Mouse (Mus musculus): ENCODE results near the gene Setd1b. TPM values are rescaled to one million over a fixed set of nuclear protein-coding genes. Genes with fewer than 3 reads are reported as not detected.

Setd1b gene
- polyA plus RNA-seq, 1 experiment: 5.4 TPM

DNA sequence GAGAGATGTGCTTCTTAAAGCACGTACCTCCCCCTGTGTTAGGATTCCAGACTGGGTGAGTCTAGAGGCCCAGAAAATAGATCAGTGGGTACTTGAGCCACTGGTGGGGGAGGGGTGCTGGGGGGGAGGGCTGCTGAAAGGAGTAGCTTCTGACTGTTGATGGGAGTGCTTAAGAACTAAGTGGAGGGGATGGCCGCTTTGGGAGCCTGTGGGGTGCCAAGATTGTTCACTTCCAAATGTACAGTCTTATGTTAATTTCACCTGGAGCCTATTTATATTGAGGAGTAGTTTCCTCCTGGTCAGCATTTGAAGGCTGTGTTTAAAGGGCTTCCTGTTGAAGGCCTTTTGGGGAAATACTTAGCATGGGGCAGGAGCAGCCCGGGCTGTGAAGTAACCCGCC, 16.0 kb downstream of the Setd1b start:
- H3K27ac ChIP-seq (replicated peaks; ENCODE audit: low read depth, low read length): no peak overlapping the region
- no peaks in the 10 kb centered on the region for H3K4me1 ChIP-seq (ENCODE audit: control insufficient read depth, insufficient read depth, insufficient read length, low read length)
- no peak overlapping the region for H3K4me3 ChIP-seq (ENCODE audit: insufficient read depth, low read depth, low read length)

DNA sequence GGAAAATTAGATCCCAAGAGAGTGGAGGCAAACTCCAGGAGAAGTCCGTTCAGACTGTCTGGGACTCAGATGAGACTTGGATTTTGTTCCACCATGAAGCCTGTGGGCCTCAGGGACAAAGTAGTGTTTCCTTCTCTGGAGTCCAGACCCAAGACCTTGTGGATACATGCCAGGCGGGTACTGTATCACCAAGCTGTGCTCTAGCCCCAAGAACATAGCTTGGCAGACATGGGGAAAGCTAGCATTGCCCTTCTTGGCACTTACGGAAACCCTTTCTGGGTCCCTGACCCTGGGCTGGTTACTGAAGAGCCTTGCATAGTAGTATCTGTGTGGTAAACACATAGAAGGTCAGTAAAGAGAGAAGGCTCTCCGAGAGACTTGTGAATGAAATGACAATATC, 17.5 kb downstream of the Setd1b start:
- Histone ChIP-seq H3K4me1 (ENCODE audit: control insufficient read depth, insufficient read depth, insufficient read length, low read length) (no peaks in the 10 kb centered on the region), H3K4me3 (ENCODE audit: insufficient read depth, low read depth, low read length) (no peak overlapping the region), H3K27ac (replicated peaks; ENCODE audit: low read depth, low read length) (no peak overlapping the region)

GRCm38 (mm10) chr5:123159866-123160265, 17.9 kb downstream of the Setd1b start:
- Histone ChIP-seq H3K4me3 (ENCODE audit: insufficient read depth, low read depth, low read length) (no peak overlapping the region), H3K4me1 (ENCODE audit: control insufficient read depth, insufficient read depth, insufficient read length, low read length) (no peaks in the 10 kb centered on the region), H3K27ac (replicated peaks; ENCODE audit: low read depth, low read length) (no peak overlapping the region)

DNA sequence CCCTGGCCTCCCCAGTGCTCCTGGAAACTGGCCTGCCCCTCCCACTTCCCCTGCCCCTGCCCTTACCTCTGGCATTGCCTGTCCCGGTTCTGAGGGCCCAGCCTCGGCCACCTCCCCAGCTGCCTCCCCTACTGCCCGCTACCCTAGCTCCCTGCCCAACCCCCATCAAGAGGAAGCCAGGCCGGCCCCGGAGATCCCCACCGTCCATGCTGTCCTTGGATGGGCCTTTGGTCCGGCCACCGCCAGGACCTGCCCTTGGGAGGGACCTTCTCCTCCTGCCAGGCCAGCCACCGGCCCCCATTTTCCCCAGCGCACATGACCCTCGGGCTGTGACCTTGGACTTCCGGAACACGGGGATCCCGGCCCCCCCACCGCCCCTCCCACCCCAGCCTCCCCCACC, 18.3 kb downstream of the Setd1b start:
- Histone ChIP-seq H3K4me1 (ENCODE audit: control insufficient read depth, insufficient read depth, insufficient read length, low read length) (no peaks in the 10 kb centered on the region), H3K4me3 (ENCODE audit: insufficient read depth, low read depth, low read length) (no peak overlapping the region), H3K27ac (replicated peaks; ENCODE audit: low read depth, low read length) (no peak overlapping the region)

DNA sequence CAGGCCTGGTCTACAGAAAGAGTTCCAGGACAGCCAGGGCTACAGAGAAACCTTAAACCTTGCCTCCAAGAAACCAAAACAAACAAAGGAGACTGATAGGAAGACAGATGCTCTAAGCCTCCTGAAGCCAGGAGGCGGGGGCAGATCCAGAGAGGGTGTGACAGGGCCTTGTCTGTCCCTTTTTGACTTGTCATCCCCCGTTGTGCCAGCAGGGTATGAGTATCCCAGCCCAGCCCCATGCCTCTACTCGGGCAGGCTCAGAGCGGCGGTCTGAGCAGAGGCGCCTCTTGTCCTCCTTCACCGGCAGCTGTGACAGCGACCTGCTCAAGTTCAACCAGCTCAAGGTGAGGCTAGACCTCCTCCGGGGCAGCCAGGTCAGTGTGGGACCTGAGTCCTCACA, 20.9 kb downstream of the Setd1b start:
- H3K27ac ChIP-seq (replicated peaks; ENCODE audit: low read depth, low read length): no peak overlapping the region
- H3K4me1 ChIP-seq (ENCODE audit: control insufficient read depth, insufficient read depth, insufficient read length, low read length): no peaks in the 10 kb centered on the region
- H3K4me3 ChIP-seq (ENCODE audit: insufficient read depth, low read depth, low read length): no peak overlapping the region

- no peak overlapping the region for H3K27ac ChIP-seq (replicated peaks; ENCODE audit: low read depth, low read length)
- H3K4me3 ChIP-seq (ENCODE audit: insufficient read depth, low read depth, low read length): no peak overlapping the region
- no peaks in the 10 kb centered on the region for H3K4me1 ChIP-seq (ENCODE audit: control insufficient read depth, insufficient read depth, insufficient read length, low read length)
Measured at GRCm38 (mm10) chr5:123166437-123166836, 24.4 kb downstream of the Setd1b start.

- Histone ChIP-seq H3K4me3 (ENCODE audit: insufficient read depth, low read depth, low read length) (no peak overlapping the region), H3K27ac (replicated peaks; ENCODE audit: low read depth, low read length) (no peak overlapping the region), H3K4me1 (ENCODE audit: control insufficient read depth, insufficient read depth, insufficient read length, low read length) (no peaks in the 10 kb centered on the region)
Measured at GRCm38 (mm10) chr5:123167591-123167990, 25.6 kb downstream of the Setd1b start.

DNA sequence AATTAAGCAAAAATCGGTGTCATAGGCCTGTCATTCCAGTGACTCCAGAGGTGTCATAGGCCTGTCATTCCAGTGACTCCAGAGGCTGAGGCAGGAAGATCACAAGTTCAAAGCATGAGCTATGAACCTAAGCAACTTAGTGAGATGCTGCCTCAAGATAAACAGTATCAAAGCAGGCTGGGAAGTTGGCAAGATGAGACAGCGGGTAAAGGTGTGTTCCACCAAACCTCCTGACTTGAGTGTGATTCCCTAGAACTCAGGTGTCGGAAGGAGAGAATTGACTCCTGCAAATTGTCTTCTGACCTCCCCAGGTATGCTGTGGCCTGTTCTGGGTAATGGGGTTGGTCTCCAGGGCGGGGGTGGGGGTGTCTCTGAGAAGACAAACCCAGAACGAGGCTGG, 27.3 kb downstream of the Setd1b start, which contains the start of gene Psmd9:
TSS of gene Psmd9 (plus strand) at position 130 of the 400 bp plus-strand sequence.
- no peak within 1 kb of the TSS for H3K27ac ChIP-seq (replicated peaks; ENCODE audit: low read depth, low read length)
- H3K4me3 ChIP-seq (ENCODE audit: insufficient read depth, low read depth, low read length): no peak within 1 kb of the TSS
- no peaks in the 10 kb centered on the region for H3K4me1 ChIP-seq (ENCODE audit: control insufficient read depth, insufficient read depth, insufficient read length, low read length)

- H3K4me1 ChIP-seq (ENCODE audit: control insufficient read depth, insufficient read depth, insufficient read length, low read length): no peaks in the 10 kb centered on the region
- no peak overlapping the region for H3K27ac ChIP-seq (replicated peaks; ENCODE audit: low read depth, low read length)
- H3K4me3 ChIP-seq (ENCODE audit: insufficient read depth, low read depth, low read length): no peak overlapping the region
Measured at GRCm38 (mm10) chr5:123170365-123170764, 28.4 kb downstream of the Setd1b start.

DNA sequence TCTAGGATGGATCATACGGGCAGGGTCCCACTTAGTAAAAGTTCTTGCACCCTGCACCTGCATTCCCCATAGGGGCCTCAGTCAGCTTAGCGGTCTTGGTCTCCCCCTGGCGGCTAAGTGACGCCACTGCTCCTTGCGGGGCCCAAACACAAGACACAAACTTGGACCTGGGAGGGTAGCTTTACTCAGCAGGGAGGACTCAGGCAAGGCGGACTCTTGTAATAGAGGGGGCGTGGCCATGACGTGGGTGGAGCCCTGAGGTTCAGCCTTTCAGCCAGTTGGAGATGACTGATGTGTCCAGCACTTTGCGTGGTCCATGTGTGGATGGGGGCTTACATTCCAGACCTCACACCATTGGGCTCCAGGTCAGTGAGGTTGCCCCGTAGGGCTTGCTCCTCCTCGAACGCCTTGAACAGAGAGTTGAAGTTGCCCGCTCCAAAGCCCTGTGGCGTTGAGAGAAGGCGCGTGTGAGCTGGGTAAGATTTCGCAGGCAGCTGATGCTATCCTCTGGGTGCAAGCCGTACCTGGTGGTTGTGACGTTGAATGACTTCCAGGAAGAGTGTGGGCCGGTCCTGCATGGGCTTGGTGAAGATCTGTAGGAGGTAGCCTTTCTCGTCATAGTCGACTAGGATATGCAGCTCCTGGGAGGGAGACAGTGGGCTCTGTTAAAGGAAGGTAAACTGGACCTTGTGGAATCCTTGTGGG, 29.8 kb downstream of the Setd1b start:
- Histone ChIP-seq H3K4me3 (ENCODE audit: insufficient read depth, low read depth, low read length) (no peak overlapping the region), H3K27ac (replicated peaks; ENCODE audit: low read depth, low read length) (no peak overlapping the region), H3K4me1 (ENCODE audit: control insufficient read depth, insufficient read depth, insufficient read length, low read length) (no peaks in the 10 kb centered on the region)

DNA sequence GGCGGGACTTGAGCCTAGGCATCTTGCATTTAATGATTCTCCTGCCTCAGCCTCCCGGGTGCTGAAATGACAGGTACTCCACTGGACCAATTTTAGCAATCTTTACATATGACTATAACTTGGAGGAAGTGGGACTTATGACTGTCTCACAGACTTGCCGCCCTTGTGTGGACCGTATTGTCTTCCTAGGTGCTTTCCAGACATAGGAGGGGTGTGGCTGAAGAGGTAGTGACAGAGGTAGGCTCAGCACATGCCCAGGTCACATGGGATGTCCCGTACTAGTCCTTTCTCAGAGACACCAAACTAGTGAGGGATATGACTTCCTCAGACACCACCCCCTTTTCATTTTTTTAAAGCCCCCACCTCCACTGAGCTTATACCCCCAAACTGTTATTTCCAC, 36.8 kb downstream of the Setd1b start:
- H3K4me3 ChIP-seq (ENCODE audit: insufficient read depth, low read depth, low read length): no peak overlapping the region
- H3K4me1 ChIP-seq (ENCODE audit: control insufficient read depth, insufficient read depth, insufficient read length, low read length): no peaks in the 10 kb centered on the region
- no peak overlapping the region for H3K27ac ChIP-seq (replicated peaks; ENCODE audit: low read depth, low read length)

- Histone ChIP-seq H3K4me1 (ENCODE audit: control insufficient read depth, insufficient read depth, insufficient read length, low read length) (no peaks in the 10 kb centered on the region), H3K27ac (replicated peaks; ENCODE audit: low read depth, low read length) (no peak overlapping the region), H3K4me3 (ENCODE audit: insufficient read depth, low read depth, low read length) (no peak overlapping the region)
Measured at GRCm38 (mm10) chr5:123180390-123180789, 38.4 kb downstream of the Setd1b start.

GRCm38 (mm10) chr5:123181536-123181935, 39.5 kb downstream of the Setd1b start:
- no peak overlapping the region for H3K4me3 ChIP-seq (ENCODE audit: insufficient read depth, low read depth, low read length)
- no peaks in the 10 kb centered on the region for H3K4me1 ChIP-seq (ENCODE audit: control insufficient read depth, insufficient read depth, insufficient read length, low read length)
- no peak overlapping the region for H3K27ac ChIP-seq (replicated peaks; ENCODE audit: low read depth, low read length)

GRCm38 (mm10) chr5:123182651-123183050, 40.7 kb downstream of the Setd1b start, which contains the start of gene Hpd:
Gene Hpd (minus strand): TSS chr5:123182727.
- no peaks in the 10 kb centered on the region for H3K4me1 ChIP-seq (ENCODE audit: control insufficient read depth, insufficient read depth, insufficient read length, low read length)
- no peak within 1 kb of the TSS for H3K27ac ChIP-seq (replicated peaks; ENCODE audit: low read depth, low read length)
- no peak within 1 kb of the TSS for H3K4me3 ChIP-seq (ENCODE audit: insufficient read depth, low read depth, low read length)

- Histone ChIP-seq H3K4me3 (ENCODE audit: insufficient read depth, low read depth, low read length) (no peak overlapping the region), H3K27ac (replicated peaks; ENCODE audit: low read depth, low read length) (no peak overlapping the region), H3K4me1 (ENCODE audit: control insufficient read depth, insufficient read depth, insufficient read length, low read length) (no peaks in the 10 kb centered on the region)
Measured at GRCm38 (mm10) chr5:123185966-123186365, 44.0 kb downstream of the Setd1b start.

- no peaks in the 10 kb centered on the region for H3K4me1 ChIP-seq (ENCODE audit: control insufficient read depth, insufficient read depth, insufficient read length, low read length)
- no peak overlapping the region for H3K27ac ChIP-seq (replicated peaks; ENCODE audit: low read depth, low read length)
- H3K4me3 ChIP-seq (ENCODE audit: insufficient read depth, low read depth, low read length): no peak overlapping the region
Measured at GRCm38 (mm10) chr5:123187306-123187705, 45.3 kb downstream of the Setd1b start.
